Mouse (Mus musculus) neural tube, embryonic 11.5 days (tissue): ENCODE measurements around the gene Saa2. TPM values are rescaled to one million over a fixed set of nuclear protein-coding genes. Genes with fewer than 3 reads are reported as not detected.

ENCODE experiments used
- ATAC-seq: fragments of 200-750 bp; cut with Nextera tagmentation; 2 replicates; pipeline ENCODE4 v1.8.0; 2017; ENCODE audit warnings: moderate number of reproducible peaks, mild to moderate bottlenecking, moderate TSS enrichment, moderate library complexity; ENCODE audit not compliant: insufficient read depth, low FRiP score, low TSS enrichment
- DNase-seq: peaks from one replicate; pipeline ENCODE4 v3.0.0-alpha.2; 2015; ENCODE audit warnings: low spot score
- H3K27ac ChIP-seq: fragments of 300-500 bp; sonication (generic); 2 replicates; pipeline ENCODE4 v1.5.1; 2014; ENCODE audit warnings: low read depth, mild to moderate bottlenecking, low read length
- H3K27me3 ChIP-seq: fragments of 300-500 bp; sonication (generic); 2 replicates; pipeline ENCODE4 v1.6.1; 2014; ENCODE audit warnings: mild to moderate bottlenecking, low read length, mixed read lengths; ENCODE audit not compliant: control insufficient read depth, insufficient read depth
- H3K36me3 ChIP-seq: fragments of 300-500 bp; sonication (generic); 2 replicates; pipeline ENCODE4 v1.6.1; 2014; ENCODE audit warnings: mild to moderate bottlenecking, low read length, moderate library complexity, mixed read lengths; ENCODE audit not compliant: control insufficient read depth, insufficient read depth
- H3K4me1 ChIP-seq: fragments of 300-500 bp; sonication (generic); 2 replicates; pipeline ENCODE4 v1.6.1; 2014; ENCODE audit warnings: low read length, mixed read lengths; ENCODE audit not compliant: control insufficient read depth, insufficient read depth
- H3K4me2 ChIP-seq: fragments of 300-500 bp; sonication (generic); 2 replicates; pipeline ENCODE4 v1.6.1; 2014; ENCODE audit warnings: low read depth, mild to moderate bottlenecking, moderate library complexity
- H3K4me3 ChIP-seq: fragments of 300-500 bp; sonication (generic); 2 replicates; pipeline ENCODE4 v1.5.1; 2014; ENCODE audit warnings: low read depth, low read length
- H3K9ac ChIP-seq: fragments of 300-500 bp; sonication (generic); 2 replicates; pipeline ENCODE4 v1.6.1; 2014; ENCODE audit warnings: mild to moderate bottlenecking, low read length
- H3K9me3 ChIP-seq: fragments of 300-500 bp; sonication (generic); 2 replicates; pipeline ENCODE4 v1.6.1; 2016; ENCODE audit warnings: low read length; ENCODE audit not compliant: control insufficient read depth
- WGBS: fragments of 180-500 bp; shearing (Covaris S2); extraction: QIAGEN DNeasy Blood & Tissue Kit; methylation state at CpG from one replicate; pipeline ENCODE4 v1.1.7; 2014; 5-methylcytosine and 5-hydroxymethylcytosine counted together
- polyA plus RNA-seq: library from polyadenylated mRNA; unstranded; fragments of >200 nt; fragmentation: Nextera tagmentation; extraction: Ambion mirVana; gene quantifications from 2 replicates; pipeline ENCODE4 v1.2.1, GENCODE M21; 2014

The Saa2 gene
- polyA plus RNA-seq, 1 experiment from 2014 or later: 0.88 TPM

DNA sequence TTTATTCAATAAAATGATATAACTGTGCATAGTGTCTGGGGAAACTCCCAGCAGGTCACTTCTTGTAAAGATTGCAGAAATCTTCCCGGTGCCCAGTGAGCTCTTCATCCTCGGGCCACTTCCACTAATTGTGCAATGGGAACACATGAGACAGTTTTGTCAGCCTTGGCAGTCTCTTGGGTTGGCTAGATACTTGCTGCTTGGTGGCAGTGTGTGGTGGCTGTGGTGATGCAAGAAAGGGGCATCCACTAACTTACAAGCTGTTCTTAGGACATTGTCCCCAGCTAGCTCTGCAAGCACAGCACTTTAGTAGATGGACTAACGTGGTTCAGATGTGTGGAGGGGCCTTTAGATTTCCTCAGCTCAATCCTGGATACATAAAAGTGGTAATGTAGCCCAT is 5.8 kb upstream of the Saa2 start:
- DNase-seq: no peak
- H3K9me3 ChIP-seq: no peaks in the 10 kb centered on the region
- H3K4me1 ChIP-seq: no peaks in the 10 kb centered on the region
- no peak overlapping the region for H3K4me2 ChIP-seq
- ATAC-seq: no peak
- no peaks in the 10 kb centered on the region for H3K36me3 ChIP-seq
- no peaks in the 10 kb centered on the region for H3K27me3 ChIP-seq
- WGBS: 81% methylated on average over 3 of the region's 3 CpGs
- no peak overlapping the region for H3K27ac ChIP-seq
- no peak overlapping the region for H3K4me3 ChIP-seq
- H3K9ac ChIP-seq: no peak overlapping the region

DNA sequence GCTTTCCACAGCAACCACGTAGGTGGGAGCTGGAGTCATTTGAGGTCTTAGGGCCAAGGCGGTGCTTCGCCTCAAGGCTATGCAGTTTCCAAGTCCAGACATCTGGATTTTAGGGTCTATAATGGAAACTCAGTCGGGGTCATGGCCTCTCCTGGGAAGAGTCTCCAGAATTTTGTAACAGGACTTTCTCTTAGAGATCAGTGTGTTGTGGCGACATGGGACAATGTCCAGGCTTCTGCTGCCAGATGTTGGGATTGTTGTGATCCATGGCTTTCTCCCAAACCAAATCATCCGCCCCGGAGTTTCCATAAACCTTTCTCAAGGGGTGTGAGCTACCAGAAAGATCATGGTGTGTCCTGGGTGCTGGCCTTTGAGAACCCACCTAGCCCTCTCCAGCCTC is 5.2 kb upstream of the Saa2 start:
- Histone ChIP-seq H3K36me3 (no peaks in the 10 kb centered on the region), H3K4me3 (no peak overlapping the region), H3K9ac (no peak overlapping the region), H3K4me2 (no peak overlapping the region), H3K27me3 (no peaks in the 10 kb centered on the region), H3K9me3 (no peaks in the 10 kb centered on the region), H3K4me1 (no peaks in the 10 kb centered on the region), H3K27ac (no peak overlapping the region)
- ATAC-seq: no peak
- 92% methylated on average over 7 of the region's 7 CpGs for WGBS
- DNase-seq: no peak

DNA sequence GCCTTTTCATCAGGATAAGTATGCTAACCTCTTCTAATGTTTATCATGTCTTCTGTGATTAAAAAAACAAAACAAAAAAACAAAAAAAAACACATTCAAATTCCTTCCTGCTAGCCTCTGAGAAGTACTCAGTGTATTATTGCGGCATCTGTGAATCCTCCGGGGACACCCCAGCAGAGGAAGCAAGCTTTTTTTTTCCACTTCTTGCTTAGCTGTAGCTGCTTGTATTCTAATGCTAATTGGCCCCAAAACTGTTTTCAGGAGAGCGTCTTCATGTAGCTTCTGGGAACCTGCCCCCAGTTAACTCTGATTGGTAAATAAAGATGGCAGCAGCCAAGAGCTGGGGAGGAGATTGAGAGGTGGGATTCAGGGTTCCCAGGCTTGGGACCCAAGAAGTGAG is 3.1 kb upstream of the Saa2 start:
- H3K9me3 ChIP-seq: no peaks in the 10 kb centered on the region
- H3K36me3 ChIP-seq: no peaks in the 10 kb centered on the region
- no peak overlapping the region for H3K4me2 ChIP-seq
- ATAC-seq (no peak), DNase-seq (no peak)
- no peak overlapping the region for H3K27ac ChIP-seq
- no peak overlapping the region for H3K4me3 ChIP-seq
- no peaks in the 10 kb centered on the region for H3K4me1 ChIP-seq
- no peak overlapping the region for H3K9ac ChIP-seq
- WGBS: 52% methylated on average over 3 of the region's 3 CpGs
- H3K27me3 ChIP-seq: no peaks in the 10 kb centered on the region

DNA sequence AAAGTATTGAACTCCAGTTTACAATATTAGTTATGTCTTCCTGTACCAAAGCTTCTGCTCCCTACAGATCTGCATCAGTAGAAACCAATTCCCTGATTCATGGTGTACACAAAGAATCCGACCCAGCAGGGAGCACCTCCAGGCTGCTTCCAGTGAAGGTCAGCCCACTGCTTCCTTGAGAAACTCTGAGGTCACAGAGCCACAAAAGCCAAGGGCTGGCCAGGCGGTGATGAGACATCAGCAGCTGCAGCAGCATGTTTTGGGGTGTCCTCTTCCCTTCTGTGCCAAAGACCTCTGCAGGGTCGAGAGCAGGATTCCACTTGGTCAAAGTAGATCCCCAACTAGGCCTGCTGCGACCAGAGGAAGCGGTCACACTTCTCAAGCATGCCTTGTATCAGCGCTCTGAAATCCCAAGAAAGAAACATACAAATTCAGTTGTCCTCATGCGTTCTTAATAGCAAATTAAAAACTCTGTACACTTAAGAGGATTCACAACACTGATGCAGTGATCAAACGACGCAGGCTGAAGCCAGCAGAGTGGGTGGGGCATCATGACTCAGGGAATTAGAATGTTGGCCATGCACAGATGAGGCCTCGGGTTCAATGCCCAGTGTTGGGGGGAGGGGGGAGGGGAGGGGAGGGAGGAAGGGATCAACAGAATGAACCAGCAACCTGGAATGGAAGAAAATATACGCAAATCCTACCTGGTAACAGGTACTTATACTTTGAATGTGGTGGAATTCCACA is 9.6 kb downstream of the Saa2 start:
- DNase-seq (no peak), ATAC-seq (no peak)
- Histone ChIP-seq H3K9ac (no peak overlapping the region), H3K27ac (no peak overlapping the region), H3K9me3 (no peaks in the 10 kb centered on the region), H3K27me3 (no peaks in the 10 kb centered on the region), H3K4me1 (no peaks in the 10 kb centered on the region), H3K4me2 (no peak overlapping the region), H3K4me3 (no peak overlapping the region), H3K36me3 (peaks cover 6% of the 10 kb centered on the region; the same call in 1 of the 2 replicates)
- WGBS: 77% methylated on average over 11 of the region's 11 CpGs

DNA sequence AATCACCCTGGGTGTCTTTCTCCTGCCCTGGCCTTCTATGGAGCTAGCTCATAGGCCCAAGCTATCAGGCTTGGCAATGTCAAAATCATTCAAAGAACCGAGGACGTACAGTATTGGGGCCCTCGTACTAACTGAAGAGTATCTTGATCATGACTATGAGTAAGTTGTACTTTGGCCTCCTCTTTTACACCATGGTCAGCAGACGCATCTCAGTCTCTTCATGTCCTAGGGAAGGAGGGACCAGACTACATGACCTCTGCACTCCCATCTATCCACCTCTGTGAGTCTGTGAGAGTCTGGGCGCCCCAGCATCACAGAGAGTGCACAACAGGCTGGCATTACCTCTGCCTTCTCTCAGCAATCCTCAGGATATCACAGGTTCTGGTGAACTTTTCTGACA is 11.0 kb downstream of the Saa2 start:
- Histone ChIP-seq H3K4me1 (no peaks in the 10 kb centered on the region), H3K4me3 (no peak overlapping the region), H3K27ac (no peak overlapping the region), H3K9me3 (no peaks in the 10 kb centered on the region), H3K36me3 (peaks cover 6% of the 10 kb centered on the region; the same call in 1 of the 2 replicates), H3K4me2 (no peak overlapping the region), H3K27me3 (no peaks in the 10 kb centered on the region), H3K9ac (no peak overlapping the region)
- 92% methylated on average over 5 of the region's 5 CpGs for WGBS
- ATAC-seq: no peak
- DNase-seq: no peak

DNA sequence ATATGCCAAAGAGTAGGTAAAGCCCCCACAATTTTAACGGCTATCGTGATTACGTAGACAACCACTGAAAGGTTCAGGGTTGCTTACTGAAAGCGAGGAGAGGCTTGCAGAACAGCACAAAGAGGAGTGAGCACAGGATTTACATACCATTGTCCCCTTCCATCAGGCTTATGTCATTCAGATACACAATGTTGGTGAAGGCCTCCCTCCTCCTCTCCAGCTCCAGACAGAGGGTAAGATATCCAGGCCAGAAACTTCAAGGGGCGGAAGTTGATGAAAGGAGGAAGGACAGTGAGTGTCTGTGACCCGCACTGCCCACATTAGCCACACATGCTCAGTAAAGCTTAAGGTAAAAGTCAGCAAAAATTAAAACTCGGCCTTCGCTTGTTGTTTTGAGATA is 13.1 kb downstream of the Saa2 start:
- ATAC-seq (no peak), DNase-seq (no peak)
- 92% methylated on average over 8 of the region's 8 CpGs for WGBS
- Histone ChIP-seq H3K4me1 (no peaks in the 10 kb centered on the region), H3K9me3 (no peaks in the 10 kb centered on the region), H3K27ac (no peak overlapping the region), H3K9ac (no peak overlapping the region), H3K4me3 (no peak overlapping the region), H3K4me2 (no peak overlapping the region), H3K27me3 (no peaks in the 10 kb centered on the region), H3K36me3 (peaks cover 13% of the 10 kb centered on the region)

DNA sequence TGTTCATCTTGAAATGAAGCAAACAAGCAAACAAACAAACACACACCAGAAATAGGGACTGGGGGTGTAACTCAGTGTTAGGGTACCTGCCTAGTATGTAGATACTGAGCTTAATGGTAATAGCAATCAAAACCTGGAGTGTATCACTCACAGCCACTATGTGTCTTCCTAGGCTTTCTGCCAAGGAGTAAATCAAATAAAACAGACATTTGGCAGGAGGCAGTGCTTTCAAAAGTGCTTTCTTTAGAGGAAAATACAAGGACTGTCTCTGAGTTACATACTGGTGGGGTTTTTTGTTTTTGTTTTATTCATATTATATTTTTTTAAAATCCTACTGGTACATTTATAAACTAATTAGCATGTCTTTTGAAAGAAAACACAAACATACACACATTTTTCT is 15.8 kb downstream of the Saa2 start:
- H3K36me3 ChIP-seq: peaks cover 14% of the 10 kb centered on the region
- no peaks in the 10 kb centered on the region for H3K4me1 ChIP-seq
- H3K4me2 ChIP-seq: no peak overlapping the region
- no peak overlapping the region for H3K27ac ChIP-seq
- H3K9me3 ChIP-seq: no peaks in the 10 kb centered on the region
- ATAC-seq (no peak), DNase-seq (no peak)
- no peak overlapping the region for H3K4me3 ChIP-seq
- H3K9ac ChIP-seq: no peak overlapping the region
- no peaks in the 10 kb centered on the region for H3K27me3 ChIP-seq

DNA sequence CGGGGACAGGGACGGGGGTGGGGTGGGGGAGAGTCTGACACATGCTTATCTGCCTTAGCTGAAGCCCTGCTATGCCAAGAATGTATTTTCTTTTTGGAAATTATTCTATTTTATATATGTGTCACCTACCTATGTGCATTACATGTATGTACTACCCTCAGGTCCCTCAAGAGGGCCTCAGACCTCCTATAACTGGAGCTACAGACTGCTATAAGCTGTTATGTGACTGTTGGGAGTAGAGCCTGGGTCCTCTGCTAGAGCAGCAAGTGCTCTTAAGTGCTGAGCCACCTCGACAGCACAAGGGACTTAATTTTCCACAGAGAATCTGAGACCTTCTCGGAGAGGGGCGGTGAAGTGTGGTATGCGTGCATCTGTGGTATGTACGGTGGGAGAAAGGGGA is 16.9 kb downstream of the Saa2 start:
- Histone ChIP-seq H3K27me3 (no peaks in the 10 kb centered on the region), H3K4me2 (no peak overlapping the region), H3K36me3 (peaks cover 14% of the 10 kb centered on the region), H3K27ac (no peak overlapping the region), H3K4me3 (no peak overlapping the region), H3K9me3 (no peaks in the 10 kb centered on the region), H3K4me1 (no peaks in the 10 kb centered on the region), H3K9ac (no peak overlapping the region)
- DNase-seq (no peak), ATAC-seq (no peak)
- 93% methylated on average over 7 of the region's 7 CpGs for WGBS

DNA sequence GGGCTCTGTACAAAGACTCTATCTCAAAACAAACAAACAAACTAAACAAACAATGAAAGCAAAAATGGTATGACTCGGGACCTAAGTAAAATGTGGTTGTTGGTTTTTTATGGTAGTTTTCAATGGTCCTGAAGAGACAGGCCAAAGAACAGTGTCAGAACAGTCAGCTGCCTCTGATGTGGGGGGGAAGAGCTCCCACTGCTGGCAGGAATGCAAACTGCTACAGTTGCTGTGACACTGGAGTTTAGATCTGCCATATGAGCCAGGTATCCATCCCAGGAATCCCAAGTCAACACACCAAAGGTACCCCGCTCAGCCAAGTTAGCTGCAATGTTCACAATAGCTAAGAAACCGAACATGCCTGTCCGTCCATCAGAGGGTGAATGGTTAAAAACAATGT is 19.1 kb downstream of the Saa2 start:
- Histone ChIP-seq H3K4me2 (no peak overlapping the region), H3K27me3 (no peaks in the 10 kb centered on the region), H3K27ac (no peak overlapping the region), H3K4me1 (no peaks in the 10 kb centered on the region), H3K4me3 (no peak overlapping the region), H3K9me3 (no peaks in the 10 kb centered on the region), H3K9ac (no peak overlapping the region), H3K36me3 (peaks cover 17% of the 10 kb centered on the region)
- ATAC-seq: no peak
- WGBS: 61% methylated on average over 4 of the region's 4 CpGs
- DNase-seq: peak; percentile 77
